Mouse (Mus musculus): ENCODE data around the gene Anxa6. TPM values are rescaled to one million over a fixed set of nuclear protein-coding genes. Genes with fewer than 3 reads are reported as not detected.

Anxa6 gene
- polyA plus RNA-seq, 1 experiment, result 47.6 TPM

GRCm38 (mm10) chr11:55028509-55028908 lies 4.7 kb downstream of the Anxa6 start:
- TF ChIP-seq CTCF (IDR thresholded peaks at IDR 0.05; ENCODE audit: borderline replicate concordance, extremely low read depth, insufficient read depth, insufficient read length), result no peak
- TF ChIP-seq POLR2A (IDR thresholded peaks at IDR 0.05; ENCODE audit: borderline replicate concordance, extremely low read depth, insufficient read depth, insufficient read length, poor library complexity, severe bottlenecking), result no peak
- DNase-seq (ENCODE audit: low read depth), result no peak

GRCm38 (mm10) chr11:55027204-55027855 lies 5.9 kb downstream of the Anxa6 start:
- TF ChIP-seq POLR2A (IDR thresholded peaks at IDR 0.05; ENCODE audit: borderline replicate concordance, extremely low read depth, insufficient read depth, insufficient read length, poor library complexity, severe bottlenecking) (no peak), CTCF (IDR thresholded peaks at IDR 0.05; ENCODE audit: borderline replicate concordance, extremely low read depth, insufficient read depth, insufficient read length) (no peak)
- DNase-seq (ENCODE audit: low read depth), result no peak

- DNase-seq (ENCODE audit: low read depth), result peak; percentile 76
Measured at GRCm38 (mm10) chr11:55025896-55026295, 7.3 kb downstream of the Anxa6 start.

GRCm38 (mm10) chr11:55023583-55023982 lies 9.7 kb downstream of the Anxa6 start:
- TF ChIP-seq CTCF (IDR thresholded peaks at IDR 0.05; ENCODE audit: borderline replicate concordance, extremely low read depth, insufficient read depth, insufficient read length) (no peak), POLR2A (IDR thresholded peaks at IDR 0.05; ENCODE audit: borderline replicate concordance, extremely low read depth, insufficient read depth, insufficient read length, poor library complexity, severe bottlenecking) (no peak)

More at GRCm38 (mm10) chr11:55025896-55026295, 7.3 kb downstream of the Anxa6 start:
- TF ChIP-seq CTCF (IDR thresholded peaks at IDR 0.05; ENCODE audit: borderline replicate concordance, extremely low read depth, insufficient read depth, insufficient read length) (no peak), POLR2A (IDR thresholded peaks at IDR 0.05; ENCODE audit: borderline replicate concordance, extremely low read depth, insufficient read depth, insufficient read length, poor library complexity, severe bottlenecking) (no peak)

GRCm38 (mm10) chr11:55023049-55023564 lies 10.1 kb downstream of the Anxa6 start:
- TF ChIP-seq POLR2A (IDR thresholded peaks at IDR 0.05; ENCODE audit: borderline replicate concordance, extremely low read depth, insufficient read depth, insufficient read length, poor library complexity, severe bottlenecking) (no peak), CTCF (IDR thresholded peaks at IDR 0.05; ENCODE audit: borderline replicate concordance, extremely low read depth, insufficient read depth, insufficient read length) (no peak)
- peak; percentile 96 for DNase-seq (ENCODE audit: low read depth)

More at GRCm38 (mm10) chr11:55023583-55023982, 9.7 kb downstream of the Anxa6 start:
- DNase-seq (ENCODE audit: low read depth), result no peak

DNA sequence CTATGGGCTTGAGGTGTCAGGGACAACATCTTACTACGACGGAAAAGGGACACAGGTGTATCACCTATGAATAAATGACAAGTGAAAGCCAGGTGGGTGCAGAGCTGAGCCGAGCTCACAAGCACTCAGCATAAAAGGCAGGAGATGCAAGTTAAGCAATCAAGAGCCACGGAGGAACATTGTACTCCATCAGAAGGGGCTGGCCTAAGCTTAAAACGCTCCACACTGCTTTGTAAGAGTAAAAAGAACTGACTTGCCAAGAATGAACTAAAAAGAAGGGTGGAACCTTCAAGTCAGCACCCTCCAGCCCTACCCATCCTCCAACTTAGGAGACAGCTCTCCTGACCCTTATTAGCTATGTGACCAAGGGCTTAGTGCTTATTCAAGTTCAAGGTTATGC lies 10.7 kb downstream of the Anxa6 start:
- TF ChIP-seq CTCF (IDR thresholded peaks at IDR 0.05; ENCODE audit: borderline replicate concordance, extremely low read depth, insufficient read depth, insufficient read length) (no peak), POLR2A (IDR thresholded peaks at IDR 0.05; ENCODE audit: borderline replicate concordance, extremely low read depth, insufficient read depth, insufficient read length, poor library complexity, severe bottlenecking) (no peak)
- no peak for DNase-seq (ENCODE audit: low read depth)

DNA sequence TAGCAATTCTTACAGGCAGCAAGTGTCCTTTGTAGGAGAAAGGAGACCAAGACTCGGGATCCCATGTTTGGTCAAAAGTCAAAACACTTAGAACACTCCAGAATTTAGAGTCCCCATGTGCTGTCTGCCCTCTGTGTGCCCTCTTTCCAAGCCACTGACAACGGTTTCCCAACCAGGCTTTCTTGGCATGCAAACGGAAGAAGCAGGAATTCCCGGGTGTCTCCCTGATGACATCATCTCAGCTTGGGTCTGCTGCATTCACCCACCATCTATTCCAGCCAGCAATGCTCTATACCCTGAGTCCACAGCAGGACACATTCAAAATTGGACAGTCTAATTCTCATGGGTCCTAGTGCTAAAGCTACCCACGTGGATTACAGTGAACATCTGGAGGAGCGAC lies 11.4 kb downstream of the Anxa6 start:
- DNase-seq (ENCODE audit: low read depth), result no peak
- TF ChIP-seq POLR2A (IDR thresholded peaks at IDR 0.05; ENCODE audit: borderline replicate concordance, extremely low read depth, insufficient read depth, insufficient read length, poor library complexity, severe bottlenecking) (no peak), CTCF (IDR thresholded peaks at IDR 0.05; ENCODE audit: borderline replicate concordance, extremely low read depth, insufficient read depth, insufficient read length) (no peak)

GRCm38 (mm10) chr11:55021458-55021857 lies 11.8 kb downstream of the Anxa6 start:
- TF ChIP-seq CTCF (IDR thresholded peaks at IDR 0.05; ENCODE audit: borderline replicate concordance, extremely low read depth, insufficient read depth, insufficient read length) (no peak), POLR2A (IDR thresholded peaks at IDR 0.05; ENCODE audit: borderline replicate concordance, extremely low read depth, insufficient read depth, insufficient read length, poor library complexity, severe bottlenecking) (no peak)
- DNase-seq (ENCODE audit: low read depth), result no peak

DNA sequence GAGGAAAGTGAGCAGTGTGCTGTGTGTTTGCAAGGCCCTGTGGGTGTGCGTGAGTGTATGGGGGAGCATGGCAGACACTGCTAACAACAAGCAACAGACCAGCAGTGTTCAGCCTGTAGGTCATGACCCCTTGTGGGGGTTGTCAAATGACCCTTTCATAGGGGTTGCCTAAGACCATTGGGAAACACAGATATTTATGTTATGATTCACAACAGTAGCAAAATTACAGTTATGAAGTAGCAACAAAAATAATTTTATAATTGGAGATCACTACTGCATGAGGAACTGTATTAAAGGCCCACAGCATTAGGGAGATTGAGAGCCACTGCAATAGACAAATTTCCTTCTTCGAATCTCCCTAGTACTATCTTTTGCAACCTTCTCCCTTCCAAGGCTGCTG lies 13.5 kb downstream of the Anxa6 start:
- TF ChIP-seq CTCF (IDR thresholded peaks at IDR 0.05; ENCODE audit: borderline replicate concordance, extremely low read depth, insufficient read depth, insufficient read length), result no peak
- TF ChIP-seq POLR2A (IDR thresholded peaks at IDR 0.05; ENCODE audit: borderline replicate concordance, extremely low read depth, insufficient read depth, insufficient read length, poor library complexity, severe bottlenecking), result no peak
- no peak for DNase-seq (ENCODE audit: low read depth)

GRCm38 (mm10) chr11:55018034-55018433 lies 15.2 kb downstream of the Anxa6 start:
- TF ChIP-seq POLR2A (IDR thresholded peaks at IDR 0.05; ENCODE audit: borderline replicate concordance, extremely low read depth, insufficient read depth, insufficient read length, poor library complexity, severe bottlenecking), result no peak
- TF ChIP-seq CTCF (IDR thresholded peaks at IDR 0.05; ENCODE audit: borderline replicate concordance, extremely low read depth, insufficient read depth, insufficient read length), result no peak

DNA sequence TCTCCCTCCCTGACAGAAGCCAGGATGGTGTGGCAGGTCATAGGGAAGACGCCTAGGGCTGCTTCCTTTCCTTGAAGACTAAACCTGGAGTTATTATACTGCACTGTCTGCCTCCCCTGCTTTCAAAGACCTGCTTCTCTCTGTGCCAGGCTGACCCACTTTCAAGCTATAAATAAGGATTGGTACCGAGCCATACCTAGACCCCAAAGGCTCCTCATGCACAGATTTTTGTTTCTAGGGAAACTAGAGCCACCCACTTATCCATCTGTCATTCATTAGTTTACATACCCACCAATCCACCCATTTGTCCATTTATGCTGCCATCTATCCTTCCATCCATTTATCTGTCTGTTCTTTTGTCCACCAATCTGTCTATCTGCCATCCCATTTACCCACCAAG lies 16.0 kb downstream of the Anxa6 start:
- no peak for DNase-seq (ENCODE audit: low read depth)
- TF ChIP-seq CTCF (IDR thresholded peaks at IDR 0.05; ENCODE audit: borderline replicate concordance, extremely low read depth, insufficient read depth, insufficient read length), result no peak
- no peak for TF ChIP-seq POLR2A (IDR thresholded peaks at IDR 0.05; ENCODE audit: borderline replicate concordance, extremely low read depth, insufficient read depth, insufficient read length, poor library complexity, severe bottlenecking)

More at GRCm38 (mm10) chr11:55018034-55018433, 15.2 kb downstream of the Anxa6 start:
- no peak for DNase-seq (ENCODE audit: low read depth)

- TF ChIP-seq CTCF (IDR thresholded peaks at IDR 0.05; ENCODE audit: borderline replicate concordance, extremely low read depth, insufficient read depth, insufficient read length) (no peak), POLR2A (IDR thresholded peaks at IDR 0.05; ENCODE audit: borderline replicate concordance, extremely low read depth, insufficient read depth, insufficient read length, poor library complexity, severe bottlenecking) (no peak)
- no peak for DNase-seq (ENCODE audit: low read depth)
Measured at GRCm38 (mm10) chr11:55016758-55017157, 16.5 kb downstream of the Anxa6 start.
